ENCODE assay signal across 8 mouse cellular contexts in genomic region chr7:144939344-144940002, GRCm38 (mm10). TPM values are rescaled to one million over a fixed set of nuclear protein-coding genes. Genes with fewer than 3 reads are reported as not detected.
DNase-seq lines count a peak whose midpoint lies in the region; ATAC-seq and TF ChIP-seq lines count a peak whose summit lies in the region.

TSS of gene Ccnd1 (minus strand) at chr7:144939925.

- 0 out of 2 replicates have a peak, but pooled peaks cover 16% of the 10 kb centered on the region for H3K36me3 ChIP-seq in intestine, postnatal 0 days (ENCODE audit: control insufficient read depth, insufficient read depth)
- peaks cover 28% of the 10 kb centered on the region for H3K36me3 ChIP-seq in limb, embryonic 12.5 days
- no peaks in the 10 kb centered on the region for H3K36me3 ChIP-seq in midbrain, embryonic 16.5 days (ENCODE audit: control insufficient read depth, insufficient read depth, low read length)

- peak; percentile 48 for ATAC-seq in intestine, postnatal 0 days
- ATAC-seq in limb, embryonic 12.5 days (ENCODE audit: insufficient number of reproducible peaks, insufficient read depth, low FRiP score, low TSS enrichment, low read depth): peak; percentile 43; the same call in 1 of the 2 replicates
- ATAC-seq in midbrain, embryonic 16.5 days: 0 out of 2 replicates have a peak, but pooled peaks have one; percentile 25

- under 1% methylated on average over 39 of the region's 45 CpGs for WGBS in intestine, postnatal 0 days
- under 1% methylated on average over 37 of the region's 45 CpGs for WGBS in limb, embryonic 12.5 days
- WGBS in midbrain, embryonic 16.5 days: 0% methylated on average over 38 of the region's 45 CpGs

- H3K9me3 ChIP-seq in intestine, postnatal 0 days (ENCODE audit: control insufficient read depth): no peaks in the 10 kb centered on the region
- no peaks in the 10 kb centered on the region for H3K9me3 ChIP-seq in limb, embryonic 12.5 days
- no peaks in the 10 kb centered on the region for H3K9me3 ChIP-seq in midbrain, embryonic 16.5 days (replicated peaks; ENCODE audit: control insufficient read depth, low read length, poor library complexity, severe bottlenecking)

- peak within 1 kb of the TSS; percentile 15 for H3K27ac ChIP-seq in intestine, postnatal 0 days (ENCODE audit: low read depth, low read length)
- H3K27ac ChIP-seq in limb, embryonic 12.5 days: peak within 1 kb of the TSS; percentile 97
- H3K27ac ChIP-seq in midbrain, embryonic 16.5 days (ENCODE audit: low read length): peak within 1 kb of the TSS; percentile 60; the same call in 1 of the 2 replicates

- peaks cover 9% of the 10 kb centered on the region; the same call in 1 of the 2 replicates for H3K27me3 ChIP-seq in intestine, postnatal 0 days (replicated peaks; ENCODE audit: control insufficient read depth, insufficient read depth, low read length)
- no peaks in the 10 kb centered on the region for H3K27me3 ChIP-seq in limb, embryonic 12.5 days
- H3K27me3 ChIP-seq in midbrain, embryonic 16.5 days (ENCODE audit: control insufficient read depth, insufficient read depth, low read depth, low read length): peaks cover 42% of the 10 kb centered on the region

- peaks cover 22% of the 10 kb centered on the region for H3K4me1 ChIP-seq in intestine, postnatal 0 days (replicated peaks; ENCODE audit: control insufficient read depth, insufficient read depth, low read length)
- H3K4me1 ChIP-seq in limb, embryonic 12.5 days (replicated peaks): peaks cover 47% of the 10 kb centered on the region
- peaks cover 56% of the 10 kb centered on the region for H3K4me1 ChIP-seq in midbrain, embryonic 16.5 days (ENCODE audit: control insufficient read depth, insufficient read depth, low read length)

- peak within 1 kb of the TSS; percentile 92 for H3K4me2 ChIP-seq in intestine, postnatal 0 days (replicated peaks; ENCODE audit: low read depth)
- peak within 1 kb of the TSS; percentile 91 for H3K4me2 ChIP-seq in limb, embryonic 12.5 days
- peak within 1 kb of the TSS; percentile 96 for H3K4me2 ChIP-seq in midbrain, embryonic 16.5 days (ENCODE audit: low read length)

- peak within 1 kb of the TSS; percentile 64 for H3K4me3 ChIP-seq in intestine, postnatal 0 days (ENCODE audit: low read depth, low read length)
- H3K4me3 ChIP-seq in limb, embryonic 12.5 days (replicated peaks): peak within 1 kb of the TSS; percentile 78
- peak within 1 kb of the TSS; percentile 48 for H3K4me3 ChIP-seq in midbrain, embryonic 16.5 days (ENCODE audit: low read depth, low read length)

- H3K9ac ChIP-seq in intestine, postnatal 0 days (ENCODE audit: low read depth, low read length): peak within 1 kb of the TSS; percentile 52
- peak within 1 kb of the TSS; percentile 89 for H3K9ac ChIP-seq in limb, embryonic 12.5 days (replicated peaks)
- peak within 1 kb of the TSS; percentile 66 for H3K9ac ChIP-seq in midbrain, embryonic 16.5 days (ENCODE audit: low read depth, low read length)

- peak; percentile 44 for TF ChIP-seq CTCF in intestine, postnatal 0 days (IDR thresholded peaks at IDR 0.05; ENCODE audit: low read depth)

- DNase-seq in ovary, postnatal 36 days (ENCODE audit: low spot score): peak; percentile 43
- no peak for DNase-seq in ovary, adult 18-20 months (ENCODE audit: low spot score)
- DNase-seq in embryo, embryonic 10 days (ENCODE audit: low spot score): peak; percentile 91
- DNase-seq in heart, adult 11 months: peak; percentile 98
- DNase-seq in urinary bladder, postnatal 25 days (ENCODE audit: low spot score): peak; percentile 48

RNA-seq across cellular contexts. Expression of gene Ccnd1, which starts in this region (rescaled TPM):
- polyA plus RNA-seq in intestine, postnatal 0 days (2015; fragmentation: Nextera tagmentation; extraction: Ambion mirVana): 41.5 and 42.9 TPM in 2 replicates
- polyA plus RNA-seq in limb, embryonic 12.5 days (2016; fragmentation: Nextera tagmentation; extraction: Ambion mirVana): 165 and 178 TPM in 2 replicates
- polyA plus RNA-seq in midbrain, embryonic 16.5 days (2015; fragmentation: Nextera tagmentation; extraction: Ambion mirVana): 21.5 and 31.5 TPM in 2 replicates

Comparison
In these comparisons a context has a peak if more than half of its experiments do, and no peak if none do; other contexts are left out.
1. H3K27ac ChIP-seq: peak in every context shown above with its lines; median percentile 97 in limb, embryonic 12.5 days; 60 in midbrain, embryonic 16.5 days; 15 in intestine, postnatal 0 days.